Mouse (Mus musculus): ENCODE data around the gene Cops2.
A peak's percentile ranks its signal among the peaks of the same experiment; 100 is the strongest.

The Cops2 gene

GRCm38 (mm10) chr2:125783868-125784267, 75.1 kb downstream of the Cops2 start:
- DNase-seq (ENCODE audit: extremely low read depth, insufficient read length, low spot score) = no peak

- peak; percentile 91 for DNase-seq (ENCODE audit: extremely low read depth, insufficient read length, low spot score)
Measured at GRCm38 (mm10) chr2:125782719-125783109, 76.2 kb downstream of the Cops2 start, which contains the start of gene Secisbp2l. Gene Secisbp2l, minus strand, starts transcription at chr2:125782870.

- no peak for DNase-seq (ENCODE audit: extremely low read depth, insufficient read length, low spot score)
Measured at GRCm38 (mm10) chr2:125781978-125782718, 76.8 kb downstream of the Cops2 start.

DNA sequence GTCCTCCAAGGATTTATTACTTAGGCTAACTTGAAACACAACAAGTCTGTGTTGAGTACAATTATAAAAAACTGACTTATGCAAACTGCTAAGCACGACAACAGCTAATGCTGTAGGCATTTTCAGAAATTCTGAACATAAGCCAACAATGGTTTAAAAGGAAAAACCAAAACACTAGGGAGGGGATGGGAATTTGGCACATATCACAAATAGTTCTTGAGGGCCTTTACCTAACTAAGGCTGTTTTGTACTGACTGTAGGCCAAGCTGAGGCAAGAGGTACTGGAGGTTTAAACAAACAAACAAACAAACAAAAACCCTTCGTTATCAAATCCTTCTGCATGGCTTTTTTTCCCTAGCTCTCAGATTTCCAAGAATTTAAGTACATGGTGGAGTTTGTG, 77.9 kb downstream of the Cops2 start:
- DNase-seq (ENCODE audit: extremely low read depth, insufficient read length, low spot score) = no peak

Measured in 3134 (cell line).